Mouse (Mus musculus) limb, embryonic 14.5 days (tissue): ENCODE data around the gene Gm20388. TPM values are rescaled to one million over a fixed set of nuclear protein-coding genes. Genes with fewer than 3 reads are reported as not detected.

ENCODE experiments used
- ATAC-seq: fragments of 200-750 bp; cut with Nextera tagmentation; 2 replicates; pipeline ENCODE4 v1.8.0; 2017; ENCODE audit warnings: low read depth, moderate number of reproducible peaks, moderate TSS enrichment; ENCODE audit not compliant: low FRiP score
- DNase-seq: peaks from one replicate; pipeline ENCODE4 v3.0.0-alpha.2; 2015; ENCODE audit warnings: low spot score
- H3K27ac ChIP-seq: fragments of 300-500 bp; sonication (generic); replicated peaks from 2 replicates; pipeline ENCODE4 v1.5.1; 2014; ENCODE audit warnings: low read depth, mild to moderate bottlenecking, low read length, moderate library complexity, mixed read lengths
- H3K27me3 ChIP-seq: fragments of 300-500 bp; sonication (generic); 2 replicates; pipeline ENCODE4 v1.6.1; 2014; ENCODE audit warnings: low read length, mixed read lengths; ENCODE audit not compliant: control insufficient read depth, insufficient read depth
- H3K36me3 ChIP-seq: fragments of 300-500 bp; sonication (generic); 2 replicates; pipeline ENCODE4 v1.6.1; 2014; ENCODE audit warnings: mild to moderate bottlenecking, low read length, moderate library complexity, mixed read lengths; ENCODE audit not compliant: control insufficient read depth, insufficient read depth
- H3K4me1 ChIP-seq: fragments of 300-500 bp; sonication (generic); 2 replicates; pipeline ENCODE4 v1.6.1; 2014; ENCODE audit warnings: antibody characterized with exemption, low read length, mixed read lengths; ENCODE audit not compliant: control insufficient read depth, insufficient read depth
- H3K4me2 ChIP-seq: fragments of 300-500 bp; sonication (generic); replicated peaks from 2 replicates; pipeline ENCODE4 v1.6.1; 2014; ENCODE audit warnings: low read depth, mild to moderate bottlenecking, low read length, moderate library complexity; ENCODE audit not compliant: severe bottlenecking
- H3K4me3 ChIP-seq: fragments of 300-500 bp; sonication (generic); replicated peaks from 2 replicates; pipeline ENCODE4 v1.5.1; 2014; ENCODE audit warnings: low read length
- H3K9ac ChIP-seq: fragments of 300-500 bp; sonication (generic); 2 replicates; pipeline ENCODE4 v1.6.1; 2014; ENCODE audit warnings: mild to moderate bottlenecking, low read depth, low read length, moderate library complexity; ENCODE audit not compliant: severe bottlenecking
- H3K9me3 ChIP-seq: fragments of 300-500 bp; sonication (generic); 2 replicates; pipeline ENCODE4 v1.6.1; 2016; ENCODE audit warnings: low read length; ENCODE audit not compliant: control insufficient read depth
- POLR2A ChIP-seq: fragments of 200-500 bp; IDR thresholded peaks from 2 replicates; pipeline ENCODE4 v1.8.0; 2012; ENCODE audit warnings: inconsistent platforms, mild to moderate bottlenecking, moderate library complexity, borderline replicate concordance; ENCODE audit not compliant: insufficient read depth, insufficient read length; ENCODE audit errors: extremely low read depth
- WGBS: fragments of 180-500 bp; shearing (Covaris S2); extraction: QIAGEN DNeasy Blood & Tissue Kit; methylation state at CpG from one replicate; pipeline ENCODE4 v1.1.7; 2014; 5-methylcytosine and 5-hydroxymethylcytosine counted together
- polyA plus RNA-seq, 2 experiments: library from polyadenylated mRNA; depleted of rRNA in 1 of 2; stranded (reverse) in 1 of 2; unstranded in 1 of 2; fragments of >200 nt; fragmentation: Nextera tagmentation in 1 of 2; extraction: Ambion mirVana in 1 of 2; gene quantifications; 2 replicates each; pipeline versions ENCODE4 v1.2.1 to v1.2.3; 2012 to 2014

Gene Gm20388
- polyA plus RNA-seq, 2 experiments: 1.9 to 49.9 TPM

- Histone ChIP-seq H3K9ac (no peak overlapping the region), H3K4me3 (no peak overlapping the region), H3K27me3 (no peaks in the 10 kb centered on the region), H3K9me3 (no peaks in the 10 kb centered on the region), H3K4me1 (no peaks in the 10 kb centered on the region), H3K36me3 (no peaks in the 10 kb centered on the region), H3K4me2 (no peak overlapping the region), H3K27ac (no peak overlapping the region)
- ATAC-seq: no peak
- TF ChIP-seq POLR2A: no peak
- no peak for DNase-seq
- 77% methylated on average over 5 of the region's 5 CpGs for WGBS
Measured at GRCm38 (mm10) chr8:120725576-120725950, 814.9 kb downstream of the Gm20388 start.

GRCm38 (mm10) chr8:120726051-120726450 lies 815.4 kb downstream of the Gm20388 start:
- Histone ChIP-seq H3K9ac (no peak overlapping the region), H3K36me3 (no peaks in the 10 kb centered on the region), H3K4me2 (no peak overlapping the region), H3K4me1 (no peaks in the 10 kb centered on the region), H3K27ac (no peak overlapping the region), H3K4me3 (no peak overlapping the region), H3K9me3 (no peaks in the 10 kb centered on the region), H3K27me3 (no peaks in the 10 kb centered on the region)
- WGBS: 67% methylated on average over 5 of the region's 5 CpGs
- TF ChIP-seq POLR2A: no peak
- ATAC-seq: no peak
- no peak for DNase-seq

DNA sequence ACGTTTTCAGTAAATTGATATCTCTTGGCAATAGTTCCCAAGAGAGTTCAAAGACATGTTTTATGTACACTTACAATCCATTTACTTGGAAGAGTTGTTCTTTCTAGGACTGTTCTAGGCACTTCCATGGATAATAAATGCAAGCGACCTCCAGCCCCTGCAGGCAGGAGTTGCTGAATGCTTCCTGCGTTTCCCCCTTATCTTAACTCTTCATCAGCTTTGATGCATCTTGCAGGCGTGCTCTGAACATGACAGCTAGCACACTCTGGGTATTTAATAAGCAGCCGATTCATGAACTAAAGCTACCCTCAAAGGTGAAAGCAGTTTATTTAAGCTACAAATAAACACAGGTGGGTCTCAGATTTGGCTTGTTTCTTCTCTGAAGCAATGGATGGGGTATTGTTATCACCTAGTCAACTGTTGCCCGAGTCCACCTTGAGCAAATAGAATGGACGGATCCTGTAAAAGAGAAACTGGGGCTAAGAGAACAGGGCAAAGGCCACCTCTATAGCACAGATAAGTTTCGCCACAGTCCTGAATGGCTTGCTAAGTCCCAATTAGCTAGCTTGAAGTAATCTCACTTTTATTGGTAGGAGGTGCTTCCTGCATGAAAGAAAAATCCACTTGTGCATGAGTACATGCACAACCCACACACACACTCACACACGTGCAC lies 818.0 kb downstream of the Gm20388 start:
- H3K9ac ChIP-seq: no peak overlapping the region
- ATAC-seq (no peak), DNase-seq (no peak)
- no peak overlapping the region for H3K4me2 ChIP-seq
- H3K27me3 ChIP-seq: no peaks in the 10 kb centered on the region
- no peak for TF ChIP-seq POLR2A
- WGBS: 57% methylated on average over 9 of the region's 9 CpGs
- H3K36me3 ChIP-seq: no peaks in the 10 kb centered on the region
- no peak overlapping the region for H3K27ac ChIP-seq
- no peak overlapping the region for H3K4me3 ChIP-seq
- H3K9me3 ChIP-seq: no peaks in the 10 kb centered on the region
- H3K4me1 ChIP-seq: no peaks in the 10 kb centered on the region

- H3K9me3 ChIP-seq: no peaks in the 10 kb centered on the region
- no peak overlapping the region for H3K4me3 ChIP-seq
- no peak for DNase-seq
- H3K27me3 ChIP-seq: peaks cover 22% of the 10 kb centered on the region
- no peak for ATAC-seq
- no peak overlapping the region for H3K4me2 ChIP-seq
- 42% methylated on average over 14 of the region's 14 CpGs for WGBS
- no peak for TF ChIP-seq POLR2A
- 0 out of 2 replicates have a peak, but pooled peaks cover 1% of the 10 kb centered on the region for H3K4me1 ChIP-seq
- no peak overlapping the region for H3K9ac ChIP-seq
- H3K36me3 ChIP-seq: no peaks in the 10 kb centered on the region
- no peak overlapping the region for H3K27ac ChIP-seq
Measured at GRCm38 (mm10) chr8:120731582-120731981, 820.9 kb downstream of the Gm20388 start.

DNA sequence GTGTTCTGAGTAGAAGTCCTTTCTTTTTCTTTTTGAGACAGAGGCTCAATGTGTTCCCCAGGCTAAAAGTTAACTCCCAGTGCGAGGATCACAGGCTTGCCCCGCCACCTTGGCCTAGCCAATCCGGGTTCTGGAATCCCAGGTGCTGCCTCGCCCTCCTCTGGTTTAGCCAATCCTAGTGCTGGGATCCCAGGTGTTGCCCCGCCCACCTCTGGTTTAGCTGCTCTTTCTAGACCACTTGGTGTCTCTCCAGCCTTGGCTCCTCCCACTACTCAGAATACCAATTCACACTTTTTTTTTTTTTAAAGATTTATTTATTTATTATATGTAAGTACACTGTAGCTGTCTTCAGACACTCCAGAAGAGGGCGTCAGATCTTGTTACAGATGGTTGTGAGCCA lies 821.4 kb downstream of the Gm20388 start:
- Histone ChIP-seq H3K36me3 (no peaks in the 10 kb centered on the region), H3K9ac (no peak overlapping the region), H3K4me1 (0 out of 2 replicates have a peak, but pooled peaks cover 3% of the 10 kb centered on the region), H3K27ac (no peak overlapping the region), H3K4me3 (no peak overlapping the region), H3K9me3 (no peaks in the 10 kb centered on the region), H3K4me2 (no peak overlapping the region), H3K27me3 (peaks cover 27% of the 10 kb centered on the region)
- DNase-seq (no peak), ATAC-seq (no peak)
- no peak for TF ChIP-seq POLR2A
- 47% methylated on average over 5 of the region's 6 CpGs for WGBS
